Mouse (Mus musculus) lung, embryonic 16.5 days (tissue): ENCODE data around the gene Dtd1. TPM values are rescaled to one million over a fixed set of nuclear protein-coding genes. Genes with fewer than 3 reads are reported as not detected.
A peak's percentile ranks its signal among the peaks of the same experiment; 100 is the strongest.

ENCODE experiments used
- ATAC-seq: fragments of 200-750 bp; cut with Nextera tagmentation; 2 replicates; pipeline ENCODE4 v1.8.0; 2017; ENCODE audit warnings: low read depth, mild to moderate bottlenecking, moderate library complexity
- H3K27ac ChIP-seq: fragments of 300-500 bp; sonication (generic); 2 replicates; pipeline ENCODE4 v1.5.1; 2014; ENCODE audit warnings: mild to moderate bottlenecking, control low read depth, low read length
- H3K27me3 ChIP-seq: fragments of 300-500 bp; sonication (generic); 2 replicates; pipeline ENCODE4 v1.6.1; 2014; ENCODE audit warnings: low read depth, low read length, mixed read lengths; ENCODE audit not compliant: control insufficient read depth, insufficient read depth
- H3K36me3 ChIP-seq: fragments of 300-500 bp; sonication (generic); 2 replicates; pipeline ENCODE4 v1.6.1; 2014; ENCODE audit warnings: low read length; ENCODE audit not compliant: control insufficient read depth, insufficient read depth
- H3K4me1 ChIP-seq: fragments of 300-500 bp; sonication (generic); replicated peaks from 2 replicates; pipeline ENCODE4 v1.6.1; 2014; ENCODE audit warnings: low read length, mixed read lengths; ENCODE audit not compliant: control insufficient read depth, insufficient read depth
- H3K4me2 ChIP-seq: fragments of 300-500 bp; sonication (generic); 2 replicates; pipeline ENCODE4 v1.6.1; 2014; ENCODE audit warnings: low read depth, low read length, control low read depth
- H3K4me3 ChIP-seq: fragments of 300-500 bp; sonication (generic); 2 replicates; pipeline ENCODE4 v1.5.1; 2014; ENCODE audit warnings: mild to moderate bottlenecking, low read length, control low read depth
- H3K9ac ChIP-seq: fragments of 300-500 bp; sonication (generic); 2 replicates; pipeline ENCODE4 v1.6.1; 2014; ENCODE audit warnings: low read length, control low read depth
- H3K9me3 ChIP-seq: fragments of 300-500 bp; sonication (generic); 2 replicates; pipeline ENCODE4 v1.6.1; 2016; ENCODE audit warnings: low read length; ENCODE audit not compliant: control insufficient read depth
- WGBS: fragments of 180-500 bp; shearing (Covaris S2); extraction: QIAGEN DNeasy Blood & Tissue Kit; methylation state at CpG from one replicate; pipeline ENCODE4 v1.1.7; 2014; 5-methylcytosine and 5-hydroxymethylcytosine counted together
- polyA plus RNA-seq: library from polyadenylated mRNA; unstranded; fragments of >200 nt; fragmentation: Nextera tagmentation; extraction: Ambion mirVana; gene quantifications from 2 replicates; pipeline ENCODE4 v1.2.1, GENCODE M21; 2015

The Dtd1 gene
- polyA plus RNA-seq, 1 experiment from 2014 or later, result 38.1 TPM

DNA sequence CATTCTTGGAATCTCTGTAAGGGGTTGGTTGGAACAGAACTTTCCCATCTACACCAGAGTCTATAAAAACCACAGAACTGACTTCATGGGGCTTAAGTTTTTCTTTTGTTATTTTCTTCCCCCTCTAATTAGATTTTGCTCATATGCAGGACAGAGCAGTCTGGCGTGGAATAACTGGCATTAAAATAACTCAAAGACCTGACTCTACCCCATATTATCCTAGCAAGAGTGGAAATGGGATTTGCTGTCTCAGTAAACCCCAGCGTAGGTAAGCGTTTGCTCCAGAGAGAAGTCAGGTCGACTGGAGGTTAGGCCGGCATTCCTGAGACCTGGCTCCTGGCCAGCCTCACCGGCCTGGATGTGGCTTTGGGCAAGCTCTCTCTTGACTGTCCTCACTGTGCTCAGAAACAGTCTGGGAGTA, 140.9 kb downstream of the Dtd1 start:
- peak; percentile 49; the same call in 1 of the 2 replicates for ATAC-seq
- Histone ChIP-seq H3K27ac (no peak overlapping the region), H3K36me3 (no peaks in the 10 kb centered on the region), H3K4me1 (no peaks in the 10 kb centered on the region), H3K9ac (no peak overlapping the region), H3K9me3 (no peaks in the 10 kb centered on the region), H3K27me3 (no peaks in the 10 kb centered on the region), H3K4me3 (no peak overlapping the region), H3K4me2 (no peak overlapping the region)
- 35% methylated on average over 6 of the region's 6 CpGs for WGBS

DNA sequence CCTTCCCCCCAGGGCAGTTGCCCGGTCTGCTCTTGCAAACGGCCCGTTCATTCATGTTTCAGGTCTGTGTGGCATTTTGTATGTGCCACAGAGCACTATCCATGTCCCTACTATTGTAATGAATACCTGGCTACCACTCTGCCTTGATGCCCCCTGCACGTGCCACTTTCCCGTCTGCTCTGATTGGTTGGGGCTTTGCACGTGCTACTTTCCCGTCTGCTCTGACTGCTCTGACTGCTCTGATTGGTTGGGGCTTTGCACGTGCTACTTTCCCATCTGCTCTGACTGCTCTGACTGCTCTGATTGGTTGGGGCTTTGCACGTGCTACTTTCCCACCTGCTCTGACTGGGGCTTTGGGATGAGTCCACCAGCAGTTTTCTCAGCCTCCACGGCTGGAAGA, 142.3 kb downstream of the Dtd1 start:
- Histone ChIP-seq H3K9ac (no peak overlapping the region), H3K9me3 (no peaks in the 10 kb centered on the region), H3K27ac (no peak overlapping the region), H3K4me3 (no peak overlapping the region), H3K27me3 (no peaks in the 10 kb centered on the region), H3K36me3 (no peaks in the 10 kb centered on the region), H3K4me1 (no peaks in the 10 kb centered on the region), H3K4me2 (no peak overlapping the region)
- WGBS, result 80% methylated on average over 10 of the region's 10 CpGs
- ATAC-seq, result no peak

DNA sequence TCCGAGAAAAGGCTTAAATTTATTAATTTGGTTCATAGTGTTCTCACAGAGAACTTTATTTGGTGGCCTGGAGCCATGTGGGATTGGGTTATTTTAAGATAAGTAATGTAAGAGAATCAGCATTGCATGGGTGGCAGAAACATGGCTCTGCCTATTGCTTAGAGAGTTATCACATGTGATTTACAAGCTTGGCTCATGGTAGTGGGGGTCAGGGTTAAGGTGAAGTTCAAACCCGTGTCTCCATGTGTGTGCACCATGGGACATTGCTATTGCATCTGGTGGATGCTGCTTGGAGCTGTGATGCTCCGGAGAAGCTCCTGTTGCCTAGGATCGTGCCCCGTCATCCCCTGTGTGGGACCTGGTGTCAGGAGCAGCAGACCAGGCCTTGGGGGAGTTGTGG, 143.6 kb downstream of the Dtd1 start:
- no peaks in the 10 kb centered on the region for H3K27me3 ChIP-seq
- 77% methylated on average over 5 of the region's 5 CpGs for WGBS
- no peaks in the 10 kb centered on the region for H3K9me3 ChIP-seq
- no peaks in the 10 kb centered on the region for H3K36me3 ChIP-seq
- H3K4me1 ChIP-seq, result no peaks in the 10 kb centered on the region
- no peak overlapping the region for H3K27ac ChIP-seq
- no peak overlapping the region for H3K9ac ChIP-seq
- no peak overlapping the region for H3K4me2 ChIP-seq
- no peak for ATAC-seq
- H3K4me3 ChIP-seq, result no peak overlapping the region

DNA sequence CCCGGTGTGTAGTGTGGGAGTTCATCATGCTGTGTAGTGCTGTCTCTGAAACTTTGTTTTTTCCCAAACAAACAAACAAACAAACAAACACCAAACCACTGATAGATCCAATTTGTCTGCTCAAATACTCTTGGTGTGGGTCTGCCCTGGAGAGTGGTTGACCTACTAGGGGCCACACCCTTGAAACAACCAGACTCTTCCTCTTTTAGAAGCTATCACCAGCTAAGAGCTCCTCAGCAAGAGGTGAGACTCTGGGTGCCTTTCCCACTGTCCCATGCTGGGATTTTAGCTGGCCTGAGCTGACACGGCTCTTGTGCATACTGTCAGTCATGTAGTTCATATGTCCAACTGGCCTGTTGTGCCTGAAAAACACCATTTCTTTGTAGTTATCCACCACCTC, 145.6 kb downstream of the Dtd1 start:
- H3K4me3 ChIP-seq, result no peak overlapping the region
- H3K9ac ChIP-seq, result no peak overlapping the region
- no peaks in the 10 kb centered on the region for H3K36me3 ChIP-seq
- no peaks in the 10 kb centered on the region for H3K27me3 ChIP-seq
- H3K27ac ChIP-seq, result no peak overlapping the region
- H3K4me2 ChIP-seq, result no peak overlapping the region
- H3K4me1 ChIP-seq, result no peaks in the 10 kb centered on the region
- no peak for ATAC-seq
- 89% methylated on average over 2 of the region's 2 CpGs for WGBS
- H3K9me3 ChIP-seq, result no peaks in the 10 kb centered on the region

DNA sequence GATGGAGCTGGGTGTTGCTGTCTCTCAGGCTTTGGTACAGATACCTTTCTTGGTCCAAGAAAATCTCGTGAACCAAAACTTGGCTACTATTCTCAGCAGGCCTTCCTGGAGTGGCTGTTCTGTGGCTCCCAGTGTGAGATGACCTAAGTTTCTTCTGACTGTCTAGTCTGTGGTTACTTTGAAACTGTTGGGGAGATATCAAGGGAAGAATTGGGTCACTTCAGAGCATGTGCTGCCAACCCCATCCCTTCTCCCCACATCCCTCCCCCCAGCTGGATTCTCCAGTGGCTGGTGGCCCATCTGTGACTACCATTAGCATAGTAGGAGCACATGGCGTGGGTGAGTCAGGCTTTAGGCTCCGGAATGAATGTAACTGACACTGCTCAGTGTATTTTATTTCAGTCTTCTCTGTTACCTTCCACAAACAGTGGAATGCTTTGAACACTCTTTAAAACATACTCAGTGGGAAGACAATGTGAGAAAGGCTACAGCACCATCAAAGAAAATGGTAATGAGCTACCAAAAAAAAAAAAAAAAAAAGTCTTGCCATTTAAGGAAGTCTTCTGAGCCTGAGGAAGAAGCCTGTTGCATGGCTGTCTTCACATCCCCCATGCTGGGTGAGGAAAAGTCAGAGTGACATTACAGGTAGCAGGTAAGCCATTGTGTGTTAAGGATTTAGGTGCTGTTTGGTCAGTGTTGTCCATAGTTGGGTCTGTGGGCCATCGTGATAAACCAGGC, 146.5 kb downstream of the Dtd1 start:
- Histone ChIP-seq H3K4me2 (no peak overlapping the region), H3K4me3 (no peak overlapping the region), H3K27ac (no peak overlapping the region), H3K36me3 (no peaks in the 10 kb centered on the region), H3K4me1 (no peaks in the 10 kb centered on the region), H3K9me3 (no peaks in the 10 kb centered on the region), H3K9ac (no peak overlapping the region), H3K27me3 (no peaks in the 10 kb centered on the region)
- ATAC-seq, result no peak
- 75% methylated on average over 4 of the region's 4 CpGs for whole genome bisulfite sequencing

DNA sequence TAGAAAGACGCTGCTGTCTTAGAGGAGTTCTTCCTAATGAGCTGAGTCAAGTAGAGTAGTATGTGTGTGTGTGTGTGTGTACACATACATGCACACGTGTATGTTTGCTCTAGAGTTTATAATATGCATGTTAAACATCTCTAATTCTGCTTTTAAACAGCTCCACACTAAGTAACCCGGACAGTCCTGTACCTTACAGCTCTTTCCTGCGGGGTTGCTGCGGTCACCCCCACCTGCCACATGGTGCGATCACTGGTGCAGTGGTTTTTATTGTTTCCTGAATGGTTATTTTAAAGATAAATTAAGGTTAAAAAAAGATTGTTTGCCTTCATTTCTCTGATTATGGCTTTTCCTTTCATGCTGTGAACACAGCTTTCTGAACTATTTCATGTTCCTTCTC, 153.9 kb downstream of the Dtd1 start:
- no peak for ATAC-seq
- H3K9ac ChIP-seq, result no peak overlapping the region
- H3K4me3 ChIP-seq, result no peak overlapping the region
- no peak overlapping the region for H3K4me2 ChIP-seq
- no peaks in the 10 kb centered on the region for H3K9me3 ChIP-seq
- WGBS, result 38% methylated on average over 6 of the region's 6 CpGs
- no peak overlapping the region for H3K27ac ChIP-seq
- no peaks in the 10 kb centered on the region for H3K36me3 ChIP-seq
- peaks cover 11% of the 10 kb centered on the region for H3K4me1 ChIP-seq
- no peaks in the 10 kb centered on the region for H3K27me3 ChIP-seq

DNA sequence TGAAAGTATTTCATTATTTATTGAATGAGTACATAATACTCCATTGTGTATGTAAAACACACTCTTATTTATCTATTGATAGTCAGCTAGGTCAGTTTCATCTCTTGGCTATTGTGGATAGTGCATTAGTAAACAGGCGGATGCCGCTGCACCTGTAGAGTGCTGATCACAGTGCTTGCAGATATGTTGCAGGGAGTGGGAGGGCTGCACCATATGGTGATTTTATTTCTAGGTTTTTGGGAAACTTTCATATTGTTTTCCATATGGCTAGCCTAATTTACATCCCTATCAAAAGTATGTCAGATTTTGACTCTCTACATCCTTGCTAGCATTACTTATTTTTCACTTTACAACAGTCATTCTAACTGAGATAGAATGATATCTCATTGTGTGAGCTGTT, 155.3 kb downstream of the Dtd1 start:
- H3K9me3 ChIP-seq, result no peaks in the 10 kb centered on the region
- WGBS, result 97% methylated on average over 2 of the region's 2 CpGs

DNA sequence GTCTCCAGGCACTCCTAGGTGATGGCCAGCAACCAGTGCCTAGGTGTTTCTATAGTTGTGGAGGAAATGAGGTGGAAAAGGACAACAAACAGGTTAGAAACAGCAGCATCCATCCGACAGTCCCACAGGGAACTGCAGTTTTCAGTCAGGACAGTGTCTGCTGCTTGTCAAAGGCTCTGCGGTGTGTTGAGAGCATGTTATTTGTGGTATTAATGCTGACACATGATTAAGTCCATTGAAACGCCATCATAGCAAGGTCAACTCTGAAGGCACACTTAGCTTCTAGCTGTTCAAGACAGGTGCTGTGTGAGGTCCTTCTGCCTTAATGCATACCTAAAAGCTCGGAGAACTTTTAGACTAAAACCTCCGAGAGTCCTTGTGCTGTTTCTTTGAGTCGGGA, 161.0 kb downstream of the Dtd1 start:
- Histone ChIP-seq H3K4me3 (no peak overlapping the region), H3K9ac (no peak overlapping the region), H3K4me1 (no peaks in the 10 kb centered on the region), H3K9me3 (no peaks in the 10 kb centered on the region), H3K27me3 (no peaks in the 10 kb centered on the region), H3K27ac (no peak overlapping the region), H3K4me2 (no peak overlapping the region), H3K36me3 (no peaks in the 10 kb centered on the region)
- 80% methylated on average over 6 of the region's 6 CpGs for WGBS
- ATAC-seq, result no peak

More for the DNA sequence above, 155.3 kb downstream of the Dtd1 start:
- Histone ChIP-seq H3K4me3 (no peak overlapping the region), H3K9ac (no peak overlapping the region), H3K4me2 (no peak overlapping the region), H3K36me3 (no peaks in the 10 kb centered on the region), H3K4me1 (peaks cover 11% of the 10 kb centered on the region), H3K27me3 (no peaks in the 10 kb centered on the region), H3K27ac (no peak overlapping the region)
- no peak for ATAC-seq

DNA sequence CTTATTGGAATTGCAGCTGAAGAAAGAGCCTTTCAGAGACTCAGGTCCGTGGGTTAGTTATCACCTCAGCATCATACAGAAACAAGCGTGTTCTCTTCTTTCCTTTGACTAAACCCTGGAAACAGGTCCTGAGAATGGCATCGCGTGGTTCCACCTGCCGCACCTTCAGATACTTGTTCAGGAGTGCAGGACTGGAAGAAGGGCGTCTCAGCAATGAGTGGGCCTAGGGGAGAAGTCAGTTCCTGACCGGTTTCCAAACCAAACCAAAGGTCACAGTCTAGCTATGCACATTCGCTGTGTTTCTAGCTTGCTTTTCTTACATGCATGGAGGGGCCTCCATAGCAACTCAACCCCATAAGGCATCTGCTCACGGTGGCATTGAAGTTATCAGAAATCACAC, 164.0 kb downstream of the Dtd1 start:
- H3K36me3 ChIP-seq, result no peaks in the 10 kb centered on the region
- no peaks in the 10 kb centered on the region; the same call in 1 of the 2 replicates for H3K4me1 ChIP-seq
- H3K27ac ChIP-seq, result no peak overlapping the region
- ATAC-seq, result no peak
- no peak overlapping the region for H3K4me3 ChIP-seq
- no peak overlapping the region for H3K4me2 ChIP-seq
- 94% methylated on average over 9 of the region's 9 CpGs for WGBS
- H3K9me3 ChIP-seq, result no peaks in the 10 kb centered on the region
- H3K27me3 ChIP-seq, result no peaks in the 10 kb centered on the region
- no peak overlapping the region for H3K9ac ChIP-seq
